Mouse (Mus musculus) G1E (cell line): ENCODE data around the gene Gstt3.
"Not testable (repeated sequence)": the region's sequence is repeated elsewhere in the genome, so short reads cannot be mapped to it uniquely, and the experiment has no call there.

ENCODE experiments used
- CTCF ChIP-seq: IDR thresholded peaks from 2 replicates; pipeline ENCODE4 v1.5.1; 2012; ENCODE audit warnings: low read depth, low read length, inconsistent platforms, mixed read lengths
- POLR2AphosphoS5 ChIP-seq: IDR thresholded peaks from 2 replicates; pipeline ENCODE4 v1.6.1; 2012; ENCODE audit warnings: low read depth, low read length, inconsistent platforms; ENCODE audit not compliant: insufficient replicate concordance

DNA sequence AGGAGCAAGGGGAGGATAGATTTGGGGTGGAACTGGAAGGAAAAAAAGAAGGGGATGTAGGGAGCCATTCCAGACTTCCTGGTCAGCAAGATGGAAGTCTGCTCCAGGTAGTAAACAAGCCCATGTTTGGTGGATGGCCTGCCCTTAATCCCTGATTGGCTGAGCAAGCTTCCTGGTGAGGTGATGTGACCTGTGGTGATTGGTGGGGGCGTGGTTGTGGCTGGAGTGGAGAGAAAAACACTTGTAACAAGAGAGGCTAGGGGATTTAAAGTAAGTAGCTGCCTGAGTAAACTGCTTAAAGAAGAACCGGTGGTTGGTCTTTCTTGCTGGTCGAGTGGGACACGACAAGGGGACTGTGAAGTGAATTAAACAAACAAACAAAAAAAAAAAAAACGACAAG is 13.5 kb downstream of the Gstt3 start:
- not testable (repeated sequence) for TF ChIP-seq CTCF, POLR2AphosphoS5
